In the genomic region with DNA sequence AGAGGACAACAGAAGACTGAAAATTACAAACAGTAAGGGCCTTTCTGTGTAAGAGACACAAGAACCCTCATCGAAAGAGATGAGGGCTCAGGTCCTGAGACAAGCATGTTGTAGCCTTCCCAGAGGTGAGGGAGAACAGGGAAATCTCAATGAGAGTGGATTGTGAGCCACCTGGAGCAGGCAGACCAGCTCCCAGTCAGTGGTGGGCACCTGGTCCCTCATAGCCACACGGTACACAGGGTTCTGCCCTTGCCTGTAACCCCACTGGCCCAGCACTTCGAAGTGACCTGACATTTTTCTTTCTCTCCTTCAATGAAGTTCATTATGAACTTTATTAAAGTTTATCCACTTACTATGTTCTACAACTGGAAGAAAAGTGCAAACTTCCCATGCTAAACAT, we compare ENCODE assay signal across 39 mouse cellular contexts. TPM values are rescaled to one million over a fixed set of nuclear protein-coding genes. Genes with fewer than 3 reads are reported as not detected.
"Had no signal": no experiment of that assay in that cellular context is flagged by ENCODE, and none has a peak within 500 bp of the region (broad histone marks: within the 10 kb centered on the region; RNA-seq: fewer than 3 reads in every experiment).

No protein-coding gene starts in this region.

- H3K27me3 ChIP-seq: embryonic facial prominence, embryonic 12.5 days; embryonic facial prominence, embryonic 13.5 days; embryonic facial prominence, embryonic 15.5 days; forebrain, embryonic 12.5 days; forebrain, embryonic 13.5 days; forebrain, embryonic 15.5 days had no signal

- H3K27ac ChIP-seq: embryonic facial prominence, embryonic 10.5 days; embryonic facial prominence, embryonic 12.5 days; embryonic facial prominence, embryonic 13.5 days; embryonic facial prominence, embryonic 15.5 days; forebrain, embryonic 10.5 days; forebrain, embryonic 12.5 days; forebrain, embryonic 13.5 days; forebrain, embryonic 15.5 days; gastrocnemius, adult 2 months had no signal

- H3K9ac ChIP-seq: embryonic facial prominence, embryonic 12.5 days; embryonic facial prominence, embryonic 13.5 days; embryonic facial prominence, embryonic 15.5 days; forebrain, embryonic 12.5 days; forebrain, embryonic 13.5 days; forebrain, embryonic 15.5 days; forebrain, postnatal 0 days had no signal

- H3K4me3 ChIP-seq: embryonic facial prominence, embryonic 10.5 days; embryonic facial prominence, embryonic 12.5 days; embryonic facial prominence, embryonic 13.5 days; embryonic facial prominence, embryonic 15.5 days; erythroblast, embryonic 14.5 days; forebrain, embryonic 10.5 days; forebrain, embryonic 12.5 days; forebrain, embryonic 13.5 days; forebrain, embryonic 15.5 days; gastrocnemius, adult 2 months had no signal

- H3K9me3 ChIP-seq: embryonic facial prominence, embryonic 10.5 days; embryonic facial prominence, embryonic 12.5 days; embryonic facial prominence, embryonic 13.5 days; embryonic facial prominence, embryonic 15.5 days; forebrain, embryonic 10.5 days; forebrain, embryonic 12.5 days; forebrain, embryonic 13.5 days; forebrain, embryonic 15.5 days had no signal

- DNase-seq: cerebellum, adult 2 months; cerebellum, adult 8-10 months; cerebellum, adult 9-10 months; cerebellum, adult 9-11 months; cerebellum, postnatal 10 days; cerebellum, postnatal 14 days; cerebellum, postnatal 25 days; cerebellum, postnatal 36 days; embryo, embryonic 11 days; forebrain, postnatal 0 days; gastrocnemius, adult 2 months; gastrocnemius, postnatal 10 days; gastrocnemius, postnatal 14 days; gastrocnemius, postnatal 25 days; gastrocnemius, postnatal 36 days; heart, adult 18-20 months had no signal

- H3K4me1 ChIP-seq: embryonic facial prominence, embryonic 10.5 days; embryonic facial prominence, embryonic 12.5 days; embryonic facial prominence, embryonic 15.5 days; forebrain, embryonic 12.5 days; forebrain, embryonic 13.5 days; forebrain, embryonic 15.5 days had no signal

RNA-seq across cellular contexts. Expression of a gene that starts 12.0 kb away (rescaled TPM):
- total RNA-seq: common myeloid progenitor, adult 5-6 weeks; forebrain, postnatal 0 days; gastrocnemius, adult 18-20 months; gastrocnemius, adult 2 months; gastrocnemius, adult 8-10 months; gastrocnemius, postnatal 10 days; gastrocnemius, postnatal 14 days; gastrocnemius, postnatal 25 days; gastrocnemius, postnatal 36 days; gastrocnemius, postnatal 4 days; granulocyte monocyte progenitor cell, adult 5-6 weeks; heart, adult 18-20 months; heart, adult 8-10 months had no signal
- polyA plus RNA-seq: cerebellum, adult 2 months; cortical plate, adult 2 months; embryonic facial prominence, embryonic 10.5 days; embryonic facial prominence, embryonic 11.5 days; embryonic facial prominence, embryonic 12.5 days; embryonic facial prominence, embryonic 13.5 days; erythroblast, embryonic 14.5 days; forebrain, embryonic 10.5 days; forebrain, embryonic 11.5 days; forebrain, embryonic 12.5 days; forebrain, embryonic 13.5 days; forebrain, embryonic 14.5 days; forebrain, embryonic 15.5 days; forebrain, embryonic 16.5 days; forebrain, postnatal 0 days; frontal cortex, adult 2 months; gonadal fat pad, adult 2 months; heart, embryonic 11.5 days had no signal
